Comparison of ENCODE assay signal across 9 mouse cellular contexts in genomic region chr6:120837152-120837530, GRCm38 (mm10). TPM values are rescaled to one million over a fixed set of nuclear protein-coding genes. Genes with fewer than 3 reads are reported as not detected.
DNase-seq lines count a peak whose midpoint lies in the region; ATAC-seq and TF ChIP-seq lines count a peak whose summit lies in the region.
"Had no signal": no experiment of that assay in that cellular context is flagged by ENCODE, and none has a peak within 500 bp of the region (broad histone marks: within the 10 kb centered on the region; RNA-seq: fewer than 3 reads in every experiment).

No protein-coding gene starts in this region.

- H3K9ac ChIP-seq in heart, embryonic 13.5 days = peak overlapping the region; percentile 100
- H3K9ac ChIP-seq in ES-E14 (ENCODE audit: insufficient read depth, low read depth, low read length, poor library complexity, severe bottlenecking) = no peak overlapping the region
- peak overlapping the region; percentile 95; the same call in 1 of the 2 replicates for H3K9ac ChIP-seq in hindbrain, embryonic 11.5 days (ENCODE audit: low read depth, low read length)
- peak overlapping the region; percentile 97; the same call in 1 of the 2 replicates for H3K9ac ChIP-seq in midbrain, embryonic 11.5 days (ENCODE audit: low read length)

- DNase-seq in heart, postnatal 14 days = no peak
- DNase-seq in ES-E14 (ENCODE audit: low read depth, low spot score) = no peak
- DNase-seq in hindbrain, embryonic 11.5 days (ENCODE audit: low spot score) = no peak
- DNase-seq in midbrain, embryonic 11.5 days (ENCODE audit: low spot score, missing footprints) = no peak
- DNase-seq in cerebellum, postnatal 4 days (ENCODE audit: low spot score in 2 of 2) = no peak
- no peak for DNase-seq in thymus, postnatal 36 days
- DNase-seq: lung, adult 18-20 months had no signal

- no peaks in the 10 kb centered on the region for H3K27me3 ChIP-seq in heart, embryonic 13.5 days (replicated peaks)
- H3K27me3 ChIP-seq in hindbrain, embryonic 11.5 days (ENCODE audit: control insufficient read depth, insufficient read depth, low read length) = no peaks in the 10 kb centered on the region
- no peaks in the 10 kb centered on the region for H3K27me3 ChIP-seq in midbrain, embryonic 11.5 days (ENCODE audit: control insufficient read depth, insufficient read depth, low read length)

- ATAC-seq in heart, embryonic 13.5 days (ENCODE audit: extremely low read depth, insufficient number of reproducible peaks, low FRiP score, low TSS enrichment) = no peak
- ATAC-seq in hindbrain, embryonic 11.5 days (ENCODE audit: low FRiP score) = no peak
- no peak for ATAC-seq in midbrain, embryonic 11.5 days (ENCODE audit: low FRiP score)
- ATAC-seq in cerebellum, adult (ENCODE audit: insufficient number of reproducible peaks, low FRiP score, low TSS enrichment) = no peak

- WGBS in heart, embryonic 13.5 days = 59% methylated on average over 1 of the region's 1 CpGs
- 65% methylated on average over 1 of the region's 1 CpGs for whole genome bisulfite sequencing in hindbrain, embryonic 11.5 days
- 72% methylated on average over 1 of the region's 1 CpGs for WGBS in midbrain, embryonic 11.5 days

- H3K9me3 ChIP-seq in heart, embryonic 13.5 days = no peaks in the 10 kb centered on the region
- H3K9me3 ChIP-seq in ES-E14 (ENCODE audit: control insufficient read depth, insufficient read depth, low read depth, low read length) = no peaks in the 10 kb centered on the region
- no peaks in the 10 kb centered on the region for H3K9me3 ChIP-seq in hindbrain, embryonic 11.5 days (ENCODE audit: control insufficient read depth, low read length)
- no peaks in the 10 kb centered on the region for H3K9me3 ChIP-seq in midbrain, embryonic 11.5 days (ENCODE audit: control insufficient read depth, low read length)

- H3K27ac ChIP-seq in heart, embryonic 13.5 days (replicated peaks) = peak overlapping the region; percentile 97
- no peak overlapping the region for H3K27ac ChIP-seq in ES-E14 (ENCODE audit: insufficient read depth, low read depth, low read length, poor library complexity, severe bottlenecking)
- H3K27ac ChIP-seq in hindbrain, embryonic 11.5 days (ENCODE audit: low read depth, low read length) = no peak overlapping the region
- no peak overlapping the region for H3K27ac ChIP-seq in midbrain, embryonic 11.5 days (ENCODE audit: low read depth, low read length)

- in situ Hi-C loops in ES-E14 (cut with MboI; ENCODE audit: low sequenced_read_pairs in 2 of 2, unreplicated experiment in 2 of 2) = no loop called here

- H3K4me1 ChIP-seq in heart, embryonic 13.5 days = peaks cover 27% of the 10 kb centered on the region
- H3K4me1 ChIP-seq in ES-E14 (ENCODE audit: control insufficient read depth in 2 of 2, insufficient read depth in 2 of 2, low read length in 2 of 2, poor library complexity in 1 of 2) = no peaks in the 10 kb centered on the region
- no peaks in the 10 kb centered on the region for H3K4me1 ChIP-seq in hindbrain, embryonic 11.5 days (replicated peaks; ENCODE audit: control insufficient read depth, insufficient read depth, low read length)
- peaks cover 3% of the 10 kb centered on the region for H3K4me1 ChIP-seq in midbrain, embryonic 11.5 days (ENCODE audit: control insufficient read depth, insufficient read depth, low read length)

- intact Hi-C loops in heart, postnatal 14 days (cut with DNase I) = no loop called here

- H3K4me3 ChIP-seq in heart, embryonic 13.5 days = peak overlapping the region; percentile 95
- peak overlapping the region; percentile 84 to 97; a peak in 3 of 4 replicates for H3K4me3 ChIP-seq in ES-E14 (ENCODE audit: insufficient read depth in 1 of 2, low read depth in 1 of 2, low read length in 2 of 2, poor library complexity in 1 of 2, severe bottlenecking in 1 of 2)
- peak overlapping the region; percentile 91 for H3K4me3 ChIP-seq in hindbrain, embryonic 11.5 days (ENCODE audit: low read depth, low read length)
- H3K4me3 ChIP-seq in midbrain, embryonic 11.5 days (ENCODE audit: low read depth, low read length) = peak overlapping the region; percentile 89

- peaks cover 19% of the 10 kb centered on the region for H3K36me3 ChIP-seq in heart, embryonic 13.5 days
- H3K36me3 ChIP-seq in ES-E14 (ENCODE audit: control insufficient read depth, insufficient read depth, low read length, poor library complexity, severe bottlenecking) = no peaks in the 10 kb centered on the region
- H3K36me3 ChIP-seq in hindbrain, embryonic 11.5 days (ENCODE audit: control insufficient read depth, insufficient read depth, low read length) = no peaks in the 10 kb centered on the region
- no peaks in the 10 kb centered on the region for H3K36me3 ChIP-seq in midbrain, embryonic 11.5 days (ENCODE audit: control insufficient read depth, insufficient read depth, low read length)

- H3K4me2 ChIP-seq in heart, embryonic 13.5 days = peak overlapping the region; percentile 75
- H3K4me2 ChIP-seq in hindbrain, embryonic 11.5 days (replicated peaks; ENCODE audit: low read depth, low read length) = peak overlapping the region; percentile 68
- peak overlapping the region; percentile 60 for H3K4me2 ChIP-seq in midbrain, embryonic 11.5 days

TF ChIP-seq in ES-E14, 5 proteins besides CTCF, POLR2A, EP300 and RAD21:
- TF ChIP-seq CHD2 (IDR thresholded peaks at IDR 0.05; ENCODE audit: low read depth, low read length) (no peak), ZC3H11A (IDR thresholded peaks at IDR 0.05; ENCODE audit: borderline replicate concordance, low read depth, low read length) (no peak), HCFC1 (IDR thresholded peaks at IDR 0.05; ENCODE audit: borderline replicate concordance, insufficient read depth, low read length) (no peak), MAFK (IDR thresholded peaks at IDR 0.05; ENCODE audit: insufficient read depth, low read depth, low read length) (no peak), ZNF384 (IDR thresholded peaks at IDR 0.05; ENCODE audit: low read depth, low read length) (no peak)
TF ChIP-seq in ES-E14: peak in this region for 0.

RNA-seq across cellular contexts. Expression of gene Bcl2l13, which starts 1.1 kb away (rescaled TPM):
- polyA plus RNA-seq in heart, embryonic 13.5 days (2015; fragmentation: Nextera tagmentation; extraction: Ambion mirVana) = 26.5 and 27.1 TPM in 2 replicates
- total RNA-seq in heart, postnatal 14 days (2021) = 10 to 100 TPM; 73.9 to 77.4 TPM
- total RNA-seq in ES-E14 (2012; rRNA removed) = 19.5 and 22.5 TPM in 2 replicates
- 31.7 and 33.7 TPM in 2 replicates for polyA plus RNA-seq in hindbrain, embryonic 11.5 days (2014; fragmentation: Nextera tagmentation; extraction: Ambion mirVana)
- 40.9 and 45.6 TPM in 2 replicates for polyA plus RNA-seq in midbrain, embryonic 11.5 days (2014; fragmentation: Nextera tagmentation; extraction: Ambion mirVana)

RNA-seq across cellular contexts. Expression of gene Atp6v1e1, which starts 14.5 kb away (rescaled TPM):
- 135 and 136 TPM in 2 replicates for polyA plus RNA-seq in heart, embryonic 13.5 days (2015; fragmentation: Nextera tagmentation; extraction: Ambion mirVana)
- total RNA-seq in heart, postnatal 14 days (2021) = 100 to 1,000 TPM; 148 to 151 TPM
- total RNA-seq in ES-E14 (2012; rRNA removed) = 92.0 and 126 TPM in 2 replicates
- polyA plus RNA-seq in hindbrain, embryonic 11.5 days (2014; fragmentation: Nextera tagmentation; extraction: Ambion mirVana) = 183 and 184 TPM in 2 replicates
- polyA plus RNA-seq in midbrain, embryonic 11.5 days (2014; fragmentation: Nextera tagmentation; extraction: Ambion mirVana) = 162 and 163 TPM in 2 replicates
